Mouse (Mus musculus): ENCODE data around the gene Gm10382. TPM values are rescaled to one million over a fixed set of nuclear protein-coding genes. Genes with fewer than 3 reads are reported as not detected.
"Not testable (repeated sequence)": the region's sequence is repeated elsewhere in the genome, so short reads cannot be mapped to it uniquely, and the experiment has no call there.

Gene Gm10382
- polyA plus RNA-seq, 1 experiment from 2014 or later = 0.70 TPM

- Histone ChIP-seq H3K4me2 (peak overlapping the region; percentile 64), H3K4me3 (peak overlapping the region; percentile 48), H3K27ac (replicated peaks) (peak overlapping the region; percentile 62; the same call in 1 of the 2 replicates), H3K27me3 (replicated peaks) (no peaks in the 10 kb centered on the region), H3K4me1 (peaks cover 38% of the 10 kb centered on the region), H3K9me3 (no peaks in the 10 kb centered on the region), H3K36me3 (peaks cover 5% of the 10 kb centered on the region), H3K9ac (peak overlapping the region; percentile 66)
- WGBS = 1% methylated on average over 13 of the region's 13 CpGs
- peak; percentile 9; the same call in 1 of the 2 replicates for ATAC-seq (ENCODE audit: extremely low read depth, insufficient number of reproducible peaks, low FRiP score, low TSS enrichment)
Observed at GRCm38 (mm10) chr5:125408842-125409241, 19.7 kb downstream of the Gm10382 start.

GRCm38 (mm10) chr5:125409348-125410090 is 20.4 kb downstream of the Gm10382 start:
- Histone ChIP-seq H3K4me2 (peak overlapping the region; percentile 64), H3K9me3 (no peaks in the 10 kb centered on the region), H3K4me1 (peaks cover 37% of the 10 kb centered on the region), H3K4me3 (peak overlapping the region; percentile 48), H3K27me3 (replicated peaks) (no peaks in the 10 kb centered on the region), H3K27ac (replicated peaks) (peak overlapping the region; percentile 62; the same call in 1 of the 2 replicates), H3K36me3 (peaks cover 12% of the 10 kb centered on the region), H3K9ac (peak overlapping the region; percentile 66)
- WGBS = 6% methylated on average over 20 of the region's 20 CpGs
- no peak for ATAC-seq (ENCODE audit: extremely low read depth, insufficient number of reproducible peaks, low FRiP score, low TSS enrichment)

GRCm38 (mm10) chr5:125411972-125412530 is 22.9 kb downstream of the Gm10382 start:
- Histone ChIP-seq H3K27me3 (replicated peaks) (no peaks in the 10 kb centered on the region), H3K27ac (replicated peaks) (no peak overlapping the region), H3K36me3 (peaks cover 37% of the 10 kb centered on the region), H3K4me2 (no peak overlapping the region), H3K4me1 (peaks cover 30% of the 10 kb centered on the region), H3K9ac (no peak overlapping the region), H3K4me3 (no peak overlapping the region), H3K9me3 (no peaks in the 10 kb centered on the region)
- no peak for ATAC-seq (ENCODE audit: extremely low read depth, insufficient number of reproducible peaks, low FRiP score, low TSS enrichment)
- 63% methylated on average over 5 of the region's 5 CpGs for WGBS

GRCm38 (mm10) chr5:125412536-125412935 is 23.4 kb downstream of the Gm10382 start:
- H3K4me3 ChIP-seq; H3K9ac ChIP-seq; H3K27me3 ChIP-seq (replicated peaks); H3K9me3 ChIP-seq; H3K4me2 ChIP-seq; ATAC-seq (ENCODE audit: extremely low read depth, insufficient number of reproducible peaks, low FRiP score, low TSS enrichment): not testable (repeated sequence)
- Histone ChIP-seq H3K27ac (replicated peaks) (0 out of 2 replicates have a peak overlapping the region, but pooled peaks have one; percentile 24), H3K4me1 (peaks cover 25% of the 10 kb centered on the region), H3K36me3 (peaks cover 42% of the 10 kb centered on the region)
- 85% methylated on average over 8 of the region's 8 CpGs for WGBS

- Histone ChIP-seq H3K4me3 (no peak overlapping the region), H3K27me3 (replicated peaks) (no peaks in the 10 kb centered on the region), H3K36me3 (peaks cover 54% of the 10 kb centered on the region), H3K27ac (replicated peaks) (peak overlapping the region; percentile 85), H3K4me1 (peaks cover 18% of the 10 kb centered on the region), H3K9me3 (no peaks in the 10 kb centered on the region), H3K4me2 (no peak overlapping the region), H3K9ac (no peak overlapping the region)
- peak; percentile 27; the same call in 1 of the 2 replicates for ATAC-seq (ENCODE audit: extremely low read depth, insufficient number of reproducible peaks, low FRiP score, low TSS enrichment)
- 40% methylated on average over 4 of the region's 4 CpGs for WGBS
Observed at GRCm38 (mm10) chr5:125413763-125414162, 24.6 kb downstream of the Gm10382 start.

GRCm38 (mm10) chr5:125416183-125416582 is 27.1 kb downstream of the Gm10382 start:
- Histone ChIP-seq H3K4me3 (no peak overlapping the region), H3K9me3 (no peaks in the 10 kb centered on the region), H3K4me1 (peaks cover 7% of the 10 kb centered on the region), H3K9ac (no peak overlapping the region), H3K4me2 (no peak overlapping the region), H3K27me3 (replicated peaks) (no peaks in the 10 kb centered on the region), H3K36me3 (peaks cover 77% of the 10 kb centered on the region), H3K27ac (replicated peaks) (no peak overlapping the region)
- 91% methylated on average over 8 of the region's 8 CpGs for WGBS
- no peak for ATAC-seq (ENCODE audit: extremely low read depth, insufficient number of reproducible peaks, low FRiP score, low TSS enrichment)

- ATAC-seq (ENCODE audit: extremely low read depth, insufficient number of reproducible peaks, low FRiP score, low TSS enrichment) = no peak; the same call in 1 of the 2 replicates
- H3K4me3 ChIP-seq = no peak overlapping the region
- peaks cover 99% of the 10 kb centered on the region for H3K36me3 ChIP-seq
- 91% methylated on average over 12 of the region's 12 CpGs for WGBS
- no peak overlapping the region for H3K4me2 ChIP-seq
- H3K9ac ChIP-seq = no peak overlapping the region
- no peak overlapping the region for H3K27ac ChIP-seq (replicated peaks)
- H3K4me1 ChIP-seq = no peaks in the 10 kb centered on the region; the same call in 1 of the 2 replicates
- no peaks in the 10 kb centered on the region for H3K27me3 ChIP-seq (replicated peaks)
- no peaks in the 10 kb centered on the region for H3K9me3 ChIP-seq
Observed at GRCm38 (mm10) chr5:125418636-125419035, 29.5 kb downstream of the Gm10382 start.

- 86% methylated on average over 11 of the region's 11 CpGs for WGBS
- no peak overlapping the region for H3K27ac ChIP-seq (replicated peaks)
- H3K4me1 ChIP-seq = no peaks in the 10 kb centered on the region
- no peak overlapping the region for H3K9ac ChIP-seq
- no peaks in the 10 kb centered on the region for H3K27me3 ChIP-seq (replicated peaks)
- no peaks in the 10 kb centered on the region for H3K9me3 ChIP-seq
- no peak overlapping the region for H3K4me2 ChIP-seq
- H3K36me3 ChIP-seq = peaks cover 99% of the 10 kb centered on the region
- no peak overlapping the region for H3K4me3 ChIP-seq
- ATAC-seq (ENCODE audit: extremely low read depth, insufficient number of reproducible peaks, low FRiP score, low TSS enrichment) = no peak
Observed at GRCm38 (mm10) chr5:125419124-125419523, 30.0 kb downstream of the Gm10382 start.

GRCm38 (mm10) chr5:125425698-125426276 is 36.7 kb downstream of the Gm10382 start:
- Histone ChIP-seq H3K4me3 (no peak overlapping the region), H3K27me3 (replicated peaks) (no peaks in the 10 kb centered on the region), H3K9ac (no peak overlapping the region), H3K4me2 (no peak overlapping the region), H3K4me1 (peaks cover 9% of the 10 kb centered on the region; the same call in 1 of the 2 replicates), H3K9me3 (no peaks in the 10 kb centered on the region), H3K36me3 (peaks cover 100% of the 10 kb centered on the region), H3K27ac (replicated peaks) (peak overlapping the region; percentile 67)
- 91% methylated on average over 10 of the region's 10 CpGs for WGBS
- no peak for ATAC-seq (ENCODE audit: extremely low read depth, insufficient number of reproducible peaks, low FRiP score, low TSS enrichment)

- H3K4me2 ChIP-seq = no peak overlapping the region
- ATAC-seq (ENCODE audit: extremely low read depth, insufficient number of reproducible peaks, low FRiP score, low TSS enrichment) = peak; percentile 57; the same call in 1 of the 2 replicates
- 0 out of 2 replicates have a peak overlapping the region, but pooled peaks have one; percentile 24 for H3K9ac ChIP-seq
- no peak overlapping the region for H3K4me3 ChIP-seq
- 78% methylated on average over 10 of the region's 10 CpGs for WGBS
- no peaks in the 10 kb centered on the region for H3K9me3 ChIP-seq
- peaks cover 9% of the 10 kb centered on the region; the same call in 1 of the 2 replicates for H3K4me1 ChIP-seq
- H3K36me3 ChIP-seq = peaks cover 100% of the 10 kb centered on the region
- H3K27ac ChIP-seq (replicated peaks) = peak overlapping the region; percentile 67
- no peaks in the 10 kb centered on the region for H3K27me3 ChIP-seq (replicated peaks)
Observed at GRCm38 (mm10) chr5:125426343-125426742, 37.2 kb downstream of the Gm10382 start.

GRCm38 (mm10) chr5:125432324-125432723 is 43.2 kb downstream of the Gm10382 start:
- Histone ChIP-seq H3K9ac (peak overlapping the region; percentile 91; the same call in 1 of the 2 replicates), H3K4me1 (peaks cover 18% of the 10 kb centered on the region), H3K4me2 (peak overlapping the region; percentile 94), H3K36me3 (peaks cover 42% of the 10 kb centered on the region)
- not testable (repeated sequence) for ATAC-seq (ENCODE audit: extremely low read depth, insufficient number of reproducible peaks, low FRiP score, low TSS enrichment); H3K27me3 ChIP-seq (replicated peaks); H3K27ac ChIP-seq (replicated peaks); H3K4me3 ChIP-seq; H3K9me3 ChIP-seq
- 92% methylated on average over 2 of the region's 2 CpGs for WGBS
